Mouse (Mus musculus) ES-Bruce4 (cell line): ENCODE results near the gene Srr. TPM values are rescaled to one million over a fixed set of nuclear protein-coding genes. Genes with fewer than 3 reads are reported as not detected.

Experiments used
- H3K27ac ChIP-seq: 2 replicates; pipeline ENCODE4 v1.5.1; 2012; ENCODE audit warnings: low read length, inconsistent platforms; ENCODE audit not compliant: insufficient read depth
- H3K27me3 ChIP-seq: 2 replicates; pipeline ENCODE4 v1.6.1; 2012; ENCODE audit warnings: mild to moderate bottlenecking, low read length, inconsistent platforms; ENCODE audit not compliant: control insufficient read depth, poor library complexity, insufficient read depth, severe bottlenecking
- H3K36me3 ChIP-seq: 2 replicates; pipeline ENCODE4 v1.6.1; 2012; ENCODE audit warnings: inconsistent platforms, mild to moderate bottlenecking, low read length, moderate library complexity; ENCODE audit not compliant: control insufficient read depth, poor library complexity, insufficient read depth, severe bottlenecking
- H3K4me1 ChIP-seq: one replicate; pipeline ENCODE4 v1.8.1; 2011; ENCODE audit warnings: low read length; ENCODE audit not compliant: control insufficient read depth, insufficient read depth
- H3K4me3 ChIP-seq: 2 replicates; pipeline ENCODE4 v1.5.1; 2011; ENCODE audit warnings: low read depth, mild to moderate bottlenecking, low read length
- H3K9ac ChIP-seq: 2 replicates; pipeline ENCODE4 v1.6.1; 2012; ENCODE audit warnings: low read depth, mild to moderate bottlenecking, inconsistent platforms; ENCODE audit not compliant: poor library complexity, severe bottlenecking
- H3K9me3 ChIP-seq: replicated peaks from 2 replicates; pipeline ENCODE4 v1.6.1; 2012; ENCODE audit warnings: mild to moderate bottlenecking, low read length, inconsistent platforms; ENCODE audit not compliant: control insufficient read depth, poor library complexity, insufficient read depth, severe bottlenecking
- CTCF ChIP-seq: IDR thresholded peaks from one replicate; pipeline ENCODE4 v1.8.1; 2011; ENCODE audit warnings: low read depth, low read length
- EP300 ChIP-seq: IDR thresholded peaks from 2 replicates; pipeline ENCODE4 v1.6.1; 2011; ENCODE audit warnings: low read depth, low read length; ENCODE audit not compliant: insufficient read depth
- POLR2A ChIP-seq: IDR thresholded peaks from one replicate; pipeline ENCODE4 v1.8.1; 2011; ENCODE audit warnings: low read length; ENCODE audit not compliant: insufficient read depth
- polyA plus RNA-seq: library from polyadenylated mRNA; stranded (reverse); fragments of >200 nt; gene quantifications from 2 replicates; pipeline ENCODE4 v1.2.4, GENCODE M21; 2011; ENCODE audit warnings: low read depth; ENCODE audit not compliant: missing spikeins, insufficient read depth, insufficient read length

The Srr gene
- polyA plus RNA-seq, 1 experiment = 13.6 TPM

- TF ChIP-seq POLR2A = no peak
- no peak for TF ChIP-seq EP300
These were observed 54.6 kb downstream of the Srr start for GRCm38 (mm10) chr11:74870991-74871622.

GRCm38 (mm10) chr11:74870544-74870943 is 55.2 kb downstream of the Srr start:
- TF ChIP-seq CTCF (no peak), EP300 (no peak), POLR2A (no peak)
- Histone ChIP-seq H3K36me3 (no peaks in the 10 kb centered on the region), H3K27me3 (no peaks in the 10 kb centered on the region), H3K4me3 (no peak overlapping the region), H3K4me1 (no peaks in the 10 kb centered on the region), H3K9ac (no peak overlapping the region), H3K9me3 (no peaks in the 10 kb centered on the region), H3K27ac (no peak overlapping the region)

More at GRCm38 (mm10) chr11:74870991-74871622, 54.6 kb downstream of the Srr start:
- Histone ChIP-seq H3K36me3 (no peaks in the 10 kb centered on the region), H3K27ac (no peak overlapping the region), H3K4me1 (no peaks in the 10 kb centered on the region), H3K27me3 (no peaks in the 10 kb centered on the region), H3K9me3 (no peaks in the 10 kb centered on the region), H3K4me3 (no peak overlapping the region), H3K9ac (no peak overlapping the region)

GRCm38 (mm10) chr11:74869603-74870002 is 56.1 kb downstream of the Srr start:
- H3K27me3 ChIP-seq = no peaks in the 10 kb centered on the region
- no peaks in the 10 kb centered on the region for H3K9me3 ChIP-seq
- H3K27ac ChIP-seq = no peak overlapping the region
- no peak overlapping the region for H3K9ac ChIP-seq
- no peaks in the 10 kb centered on the region for H3K36me3 ChIP-seq
- TF ChIP-seq CTCF (no peak), POLR2A (no peak), EP300 (no peak)
- H3K4me3 ChIP-seq = no peak overlapping the region
- H3K4me1 ChIP-seq = no peaks in the 10 kb centered on the region

GRCm38 (mm10) chr11:74868046-74868760 is 57.5 kb downstream of the Srr start:
- Histone ChIP-seq H3K9ac (no peak overlapping the region), H3K27ac (no peak overlapping the region), H3K4me1 (no peaks in the 10 kb centered on the region), H3K4me3 (no peak overlapping the region), H3K9me3 (no peaks in the 10 kb centered on the region), H3K27me3 (no peaks in the 10 kb centered on the region), H3K36me3 (no peaks in the 10 kb centered on the region)
- TF ChIP-seq EP300 = no peak
- no peak for TF ChIP-seq CTCF
- no peak for TF ChIP-seq POLR2A

GRCm38 (mm10) chr11:74867181-74867580 is 58.6 kb downstream of the Srr start:
- H3K9ac ChIP-seq = no peak overlapping the region
- no peaks in the 10 kb centered on the region for H3K9me3 ChIP-seq
- H3K27ac ChIP-seq = no peak overlapping the region
- TF ChIP-seq CTCF (no peak), EP300 (no peak), POLR2A (no peak)
- no peaks in the 10 kb centered on the region for H3K36me3 ChIP-seq
- H3K4me3 ChIP-seq = no peak overlapping the region
- no peaks in the 10 kb centered on the region for H3K4me1 ChIP-seq
- no peaks in the 10 kb centered on the region for H3K27me3 ChIP-seq

GRCm38 (mm10) chr11:74866640-74867039 is 59.1 kb downstream of the Srr start:
- no peak for TF ChIP-seq EP300
- no peak for TF ChIP-seq CTCF
- no peak for TF ChIP-seq POLR2A
- no peak overlapping the region for H3K9ac ChIP-seq
- no peaks in the 10 kb centered on the region for H3K36me3 ChIP-seq
- H3K4me1 ChIP-seq = no peaks in the 10 kb centered on the region
- H3K9me3 ChIP-seq = no peaks in the 10 kb centered on the region
- H3K4me3 ChIP-seq = no peak overlapping the region
- no peaks in the 10 kb centered on the region for H3K27me3 ChIP-seq
- no peak overlapping the region for H3K27ac ChIP-seq
